Mouse (Mus musculus): ENCODE results near the gene Mybphl. TPM values are rescaled to one million over a fixed set of nuclear protein-coding genes. Genes with fewer than 3 reads are reported as not detected.

The Mybphl gene
- not detected in 2 replicates for polyA plus RNA-seq (2012)

DNA sequence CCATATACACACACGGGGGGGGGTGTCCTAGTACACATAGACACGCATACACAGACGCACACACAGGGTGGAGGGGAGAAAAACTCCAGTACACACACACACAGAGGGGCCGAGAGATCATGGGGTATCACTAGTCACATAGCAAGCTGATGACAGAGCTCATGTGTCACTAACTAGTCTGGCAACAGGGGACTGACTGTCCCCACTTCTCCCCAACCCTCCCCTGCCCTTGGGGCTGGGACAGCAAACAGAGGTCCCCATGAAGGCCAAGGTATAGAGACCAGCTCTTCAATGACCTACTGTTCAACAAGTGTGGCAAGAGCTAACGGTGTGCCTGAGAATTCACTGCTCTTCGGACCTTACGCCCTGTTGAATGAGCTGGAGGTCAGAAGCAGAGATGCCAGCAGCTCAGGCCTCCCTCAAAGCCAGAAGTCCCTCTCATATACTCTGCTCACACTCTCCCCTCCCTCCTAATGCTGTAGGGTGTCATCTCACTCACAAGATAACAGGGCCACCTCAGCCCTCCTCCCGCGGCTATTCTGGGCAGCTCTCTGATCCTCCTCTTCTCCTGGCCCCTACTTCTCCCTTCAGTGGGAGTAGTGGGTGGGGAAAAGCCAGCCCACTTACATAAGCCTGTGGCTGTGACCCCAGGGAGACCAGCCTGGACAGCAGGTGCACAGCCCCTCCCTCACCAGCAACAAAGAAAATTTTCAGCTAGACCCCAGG is at the start of gene Mybphl:
TSS of gene Mybphl (plus strand) at position 642 of the 726 bp plus-strand sequence.
- TF ChIP-seq GATA1 (IDR thresholded peaks at IDR 0.05; ENCODE audit: low read length): no peak

- no peak for TF ChIP-seq GATA1 (IDR thresholded peaks at IDR 0.05; ENCODE audit: low read length)
These were observed 46.2 kb upstream of the Mybphl start for GRCm38 (mm10) chr3:108318517-108318916.

DNA sequence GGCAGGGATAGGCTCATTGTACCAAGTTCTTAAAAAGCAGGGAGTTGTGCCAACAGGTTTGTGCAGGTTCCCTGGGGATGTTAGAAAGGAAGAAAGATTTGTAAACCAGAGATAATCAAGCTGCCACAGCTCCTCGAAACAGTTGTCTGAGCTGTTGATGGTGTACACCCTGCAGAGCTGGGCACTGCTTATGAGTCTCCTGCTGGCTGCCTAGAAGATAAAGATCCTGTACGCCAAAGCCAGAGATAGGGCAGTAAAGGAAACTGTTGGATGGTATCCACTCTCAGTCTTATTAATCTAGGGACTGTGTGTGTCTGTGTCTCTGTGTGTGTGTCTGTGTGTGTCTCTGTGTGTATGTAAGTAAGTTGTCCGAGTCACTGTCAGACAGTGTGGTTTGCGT is 43.0 kb upstream of the Mybphl start:
- TF ChIP-seq GATA1 (IDR thresholded peaks at IDR 0.05; ENCODE audit: low read length): no peak

DNA sequence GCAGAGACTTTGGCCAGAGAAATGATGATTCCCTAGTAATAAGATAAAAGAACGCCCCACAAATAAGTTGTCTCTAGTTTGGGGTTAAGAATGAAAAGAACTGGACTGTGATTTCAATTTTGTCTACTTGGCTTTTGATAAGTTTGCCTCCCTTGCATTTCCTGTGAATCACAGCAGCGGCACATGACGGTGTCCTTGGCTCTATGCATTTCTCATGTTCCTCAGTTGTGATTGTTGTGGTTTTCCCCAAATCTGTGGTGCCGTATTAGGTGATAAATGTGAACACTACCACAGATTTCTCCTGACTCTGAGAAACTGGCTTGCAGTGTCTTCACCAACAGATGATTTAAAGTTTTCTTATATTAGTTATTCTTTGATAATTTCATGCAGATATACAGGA is 42.6 kb upstream of the Mybphl start:
- TF ChIP-seq GATA1 (IDR thresholded peaks at IDR 0.05; ENCODE audit: low read length): no peak

DNA sequence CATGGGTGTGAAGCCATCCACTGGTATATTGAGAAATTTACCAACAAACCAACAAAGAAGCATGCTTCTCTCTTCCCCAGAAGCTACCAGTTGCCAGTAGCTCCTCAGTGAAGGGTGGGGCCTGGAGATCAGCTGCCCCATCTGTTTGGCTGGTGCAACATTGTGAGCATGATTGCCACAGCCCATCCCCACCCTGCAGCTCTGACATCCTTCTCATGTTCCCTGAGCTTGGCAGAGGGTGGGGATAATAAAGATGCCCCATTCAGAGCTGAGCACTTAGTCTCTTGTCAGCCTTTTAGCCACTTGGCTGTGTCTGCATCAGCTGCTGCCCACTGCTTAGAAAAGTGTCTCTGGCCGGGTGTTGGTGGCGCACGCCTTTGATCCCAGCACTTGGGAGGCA is 41.7 kb upstream of the Mybphl start:
- TF ChIP-seq GATA1 (IDR thresholded peaks at IDR 0.05; ENCODE audit: low read length): no peak

DNA sequence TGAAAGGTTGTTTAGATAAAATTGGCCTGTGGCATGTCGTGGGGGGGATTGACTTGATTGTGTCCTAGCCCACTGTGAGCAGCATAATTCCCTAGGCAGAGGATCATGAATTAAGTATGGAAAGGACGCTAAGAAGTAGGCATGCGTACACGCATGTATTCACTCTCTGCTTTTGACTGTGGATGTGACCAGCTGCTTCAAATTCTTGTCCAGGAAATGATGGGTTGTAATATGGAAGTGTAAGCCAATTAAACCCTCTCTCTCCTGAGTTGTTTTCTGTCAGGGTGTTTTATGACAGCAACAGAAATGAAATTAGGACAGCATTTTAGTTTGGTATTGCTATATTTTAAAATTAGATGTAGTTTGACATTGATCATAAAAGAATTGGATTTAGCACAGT is 39.9 kb upstream of the Mybphl start:
- TF ChIP-seq GATA1 (IDR thresholded peaks at IDR 0.05; ENCODE audit: low read length): no peak

- no peak for TF ChIP-seq GATA1 (IDR thresholded peaks at IDR 0.05; ENCODE audit: low read length)
These were observed 39.2 kb upstream of the Mybphl start for GRCm38 (mm10) chr3:108325521-108325920.

DNA sequence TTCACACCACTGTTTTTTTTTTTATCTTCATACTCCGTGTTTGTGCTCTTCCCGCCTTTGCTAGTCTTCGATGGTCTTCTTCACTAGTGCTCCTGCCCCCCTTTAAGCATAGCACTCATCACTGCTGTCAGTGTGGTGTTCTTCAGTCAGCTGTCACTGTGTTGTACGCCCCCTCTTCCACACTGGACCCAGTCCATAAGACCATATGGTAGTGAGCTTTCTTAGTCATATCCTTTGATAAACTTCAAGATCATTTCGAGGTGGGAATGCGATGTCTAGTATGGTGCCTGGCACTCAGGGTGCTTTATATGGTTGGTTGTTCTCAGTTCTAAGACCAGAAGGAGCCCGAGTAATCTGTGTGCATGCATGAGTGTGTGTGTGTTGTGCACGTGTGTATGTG is 37.4 kb upstream of the Mybphl start:
- TF ChIP-seq GATA1 (IDR thresholded peaks at IDR 0.05; ENCODE audit: low read length): no peak

DNA sequence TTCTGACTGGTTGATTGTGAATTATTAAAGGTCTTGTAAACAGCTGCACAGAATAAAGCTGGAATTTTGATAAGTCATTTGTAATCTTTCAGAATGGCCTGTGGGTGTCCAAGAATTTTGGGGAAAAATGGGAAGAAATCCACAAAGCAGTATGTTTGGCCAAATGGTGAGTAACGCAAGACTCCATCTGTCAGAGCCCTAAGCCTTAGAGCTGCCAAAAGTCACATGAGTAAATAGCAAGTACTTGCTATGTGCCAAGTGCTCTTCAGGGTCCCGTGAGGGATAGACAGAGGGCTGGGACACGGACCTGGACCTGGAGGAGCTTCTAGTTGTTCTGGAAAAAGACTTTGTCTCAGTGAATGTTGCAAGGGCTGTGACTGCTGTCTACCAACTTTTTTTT is 36.8 kb upstream of the Mybphl start:
- TF ChIP-seq GATA1 (IDR thresholded peaks at IDR 0.05; ENCODE audit: low read length): no peak

DNA sequence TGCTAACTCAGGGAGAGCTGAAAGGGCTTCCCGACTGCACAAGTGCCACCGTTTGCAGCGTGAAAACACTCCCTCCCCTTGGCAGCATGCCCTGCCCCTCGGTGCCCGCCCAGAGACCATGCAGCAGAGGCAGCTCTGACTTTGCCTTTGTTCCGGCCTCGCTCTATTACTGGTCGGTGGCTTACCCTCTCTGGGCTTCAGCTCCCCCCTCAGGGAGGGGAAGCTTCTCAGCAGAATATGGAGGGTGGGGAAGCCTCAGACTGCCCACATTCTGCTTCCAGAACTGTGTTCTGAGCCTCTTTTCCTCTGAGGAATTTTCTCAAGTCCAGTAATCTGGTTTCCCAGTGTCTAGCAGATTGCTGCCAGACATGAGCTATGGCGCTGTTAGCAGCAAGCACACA is 36.3 kb upstream of the Mybphl start:
- no peak for TF ChIP-seq GATA1 (IDR thresholded peaks at IDR 0.05; ENCODE audit: low read length)

- no peak for TF ChIP-seq GATA1 (IDR thresholded peaks at IDR 0.05; ENCODE audit: low read length)
These were observed 33.9 kb upstream of the Mybphl start for GRCm38 (mm10) chr3:108330812-108331211.

- no peak for TF ChIP-seq GATA1 (IDR thresholded peaks at IDR 0.05; ENCODE audit: low read length)
These were observed 27.8 kb upstream of the Mybphl start for GRCm38 (mm10) chr3:108336878-108337277.

- TF ChIP-seq GATA1 (IDR thresholded peaks at IDR 0.05; ENCODE audit: low read length): no peak
These were observed 23.7 kb upstream of the Mybphl start for GRCm38 (mm10) chr3:108341040-108341439.

GRCm38 (mm10) chr3:108342185-108342584 is 22.5 kb upstream of the Mybphl start:
- no peak for TF ChIP-seq GATA1 (IDR thresholded peaks at IDR 0.05; ENCODE audit: low read length)

DNA sequence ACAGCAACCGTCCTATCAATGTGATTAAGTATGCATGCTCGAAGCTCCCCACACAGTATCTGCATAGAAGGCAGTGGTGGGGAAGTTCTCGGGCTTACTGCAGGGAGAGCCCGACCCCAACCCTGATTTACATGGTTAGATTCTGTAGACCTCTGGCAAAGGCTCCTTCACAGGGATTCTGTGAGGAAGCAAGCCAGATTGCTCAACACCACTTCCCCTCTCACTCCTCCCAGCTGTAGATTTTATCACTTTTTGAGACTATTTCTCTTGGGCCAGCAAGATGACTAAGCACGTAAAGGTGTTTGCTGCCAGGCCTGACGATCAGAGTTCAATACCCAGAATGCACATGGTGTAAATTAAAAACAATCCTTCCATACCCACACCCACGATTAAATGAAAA is 18.9 kb upstream of the Mybphl start:
- no peak for TF ChIP-seq GATA1 (IDR thresholded peaks at IDR 0.05; ENCODE audit: low read length)

- TF ChIP-seq GATA1 (IDR thresholded peaks at IDR 0.05; ENCODE audit: low read length): no peak
These were observed 16.3 kb upstream of the Mybphl start for GRCm38 (mm10) chr3:108348376-108348775.

GRCm38 (mm10) chr3:108355245-108355644 is 9.5 kb upstream of the Mybphl start:
- TF ChIP-seq GATA1 (IDR thresholded peaks at IDR 0.05; ENCODE audit: low read length): no peak

GRCm38 (mm10) chr3:108357051-108357450 is 7.7 kb upstream of the Mybphl start:
- TF ChIP-seq GATA1 (IDR thresholded peaks at IDR 0.05; ENCODE audit: low read length): no peak

Measured in G1E-ER4 (cell line).